Mouse (Mus musculus) liver, embryonic 14.5 days (tissue): ENCODE measurements around the gene Rapgef1. TPM values are rescaled to one million over a fixed set of nuclear protein-coding genes. Genes with fewer than 3 reads are reported as not detected.
A peak's percentile ranks its signal among the peaks of the same experiment; 100 is the strongest.

Experiments
- ATAC-seq: fragments of 200-750 bp; cut with Nextera tagmentation; 2 replicates; pipeline ENCODE4 v1.8.0; 2017; ENCODE audit warnings: moderate number of reproducible peaks, mild to moderate bottlenecking, moderate library complexity; ENCODE audit not compliant: insufficient read depth
- DNase-seq, 3 experiments: peaks; one replicate each; pipeline ENCODE4 v3.0.0-alpha.2; 2012 to 2013; ENCODE audit warnings: low read depth in 3 of 3, low spot score in 3 of 3
- H3K27ac ChIP-seq: fragments of 300-500 bp; sonication (generic); 2 replicates; pipeline ENCODE4 v1.5.1; 2014; ENCODE audit warnings: moderate library complexity, mild to moderate bottlenecking, control low read depth, inconsistent platforms
- H3K27me3 ChIP-seq: fragments of 300-500 bp; sonication (generic); 2 replicates; pipeline ENCODE4 v1.6.1; 2014; ENCODE audit warnings: mild to moderate bottlenecking, low read length, moderate library complexity; ENCODE audit not compliant: control insufficient read depth, insufficient read depth
- H3K36me3 ChIP-seq: fragments of 300-500 bp; sonication (generic); replicated peaks from 2 replicates; pipeline ENCODE4 v1.6.1; 2014; ENCODE audit warnings: low read depth; ENCODE audit not compliant: control insufficient read depth, insufficient read depth
- H3K4me1 ChIP-seq, 2 experiments: fragments of 200-500 bp in 1 of 2; fragments of 300-500 bp in 1 of 2; sonication (generic) in 1 of 2; replicated peaks; 2 replicates each; pipeline ENCODE4 v1.6.1; 2012 to 2014; ENCODE audit warnings: antibody characterized with exemption in 1 of 2, inconsistent platforms in 1 of 2, low read length in 1 of 2; ENCODE audit not compliant: control insufficient read depth in 2 of 2, insufficient read depth in 2 of 2
- H3K4me2 ChIP-seq: fragments of 300-500 bp; sonication (generic); 2 replicates; pipeline ENCODE4 v1.6.1; 2014; ENCODE audit warnings: low read depth, mild to moderate bottlenecking, control low read depth, moderate library complexity
- H3K4me3 ChIP-seq, 2 experiments: fragments of 200-500 bp in 1 of 2; fragments of 300-500 bp in 1 of 2; sonication (generic) in 1 of 2; 2 replicates each; pipeline ENCODE4 v1.5.1; 2012 to 2014; ENCODE audit warnings: low read depth in 2 of 2, low read length in 2 of 2, mild to moderate bottlenecking in 2 of 2, control low read depth in 1 of 2, inconsistent platforms in 1 of 2, moderate library complexity in 1 of 2; ENCODE audit not compliant: insufficient read depth in 1 of 2
- H3K9ac ChIP-seq: fragments of 300-500 bp; sonication (generic); replicated peaks from 2 replicates; pipeline ENCODE4 v1.6.1; 2014; ENCODE audit warnings: mild to moderate bottlenecking, control low read depth, moderate library complexity
- H3K9me3 ChIP-seq: fragments of 300-500 bp; sonication (generic); 2 replicates; pipeline ENCODE4 v1.6.1; 2016; ENCODE audit warnings: low read length, mixed read lengths; ENCODE audit not compliant: control insufficient read depth
- CTCF ChIP-seq: IDR thresholded peaks from 2 replicates; pipeline ENCODE4 v1.5.1; 2016; ENCODE audit warnings: antibody characterized with exemption, low read depth, control low read depth
- EP300 ChIP-seq: IDR thresholded peaks from 2 replicates; pipeline ENCODE4 v1.6.1; 2016; ENCODE audit warnings: antibody characterized with exemption, low read depth
- WGBS: fragments of 180-500 bp; shearing (Covaris S2); extraction: QIAGEN DNeasy Blood & Tissue Kit; methylation state at CpG from one replicate; pipeline ENCODE4 v1.1.7; 2014; ENCODE audit not compliant: insufficient replicate concordance; 5-methylcytosine and 5-hydroxymethylcytosine counted together
- polyA plus RNA-seq, 2 experiments: library from polyadenylated mRNA; depleted of rRNA in 1 of 2; stranded (reverse) in 1 of 2; unstranded in 1 of 2; fragments of >200 nt; fragmentation: Nextera tagmentation in 1 of 2; extraction: Ambion mirVana in 1 of 2; gene quantifications; 2 replicates each; pipeline versions ENCODE4 v1.2.1 to v1.2.3; 2012 to 2014

Gene Rapgef1
- polyA plus RNA-seq, 2 experiments = 3.9 to 11.1 TPM

DNA sequence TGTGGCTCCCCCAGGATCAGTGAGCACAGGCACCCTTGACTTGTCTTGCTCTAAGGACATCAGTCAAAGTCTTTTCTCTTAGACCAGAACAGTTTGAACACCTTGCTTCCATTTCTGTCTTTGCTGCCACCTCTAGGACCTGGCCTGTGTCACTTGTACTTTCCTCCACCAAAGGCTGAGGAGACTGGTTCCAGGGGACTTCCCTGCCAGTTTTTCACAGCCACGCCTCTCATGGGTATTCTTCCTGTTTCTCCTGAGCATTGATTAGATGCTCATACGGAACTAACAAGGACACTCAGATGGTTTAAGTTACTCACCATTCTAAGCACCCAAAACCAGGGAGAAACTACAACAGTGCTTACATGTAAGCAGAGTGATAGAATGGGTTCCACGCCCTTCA is 59.0 kb downstream of the Rapgef1 start:
- Histone ChIP-seq H3K4me3 (no peak overlapping the region), H3K9ac (no peak overlapping the region), H3K4me2 (no peak overlapping the region), H3K27ac (peak overlapping the region; percentile 31), H3K36me3 (no peaks in the 10 kb centered on the region), H3K9me3 (no peaks in the 10 kb centered on the region), H3K27me3 (no peaks in the 10 kb centered on the region), H3K4me1 (peaks cover 10 to 20% of the 10 kb centered on the region in 2 experiments)
- ATAC-seq (no peak), DNase-seq (no peak)
- 50% methylated on average over 3 of the region's 3 CpGs for WGBS
- no peak for TF ChIP-seq CTCF
- TF ChIP-seq EP300 = no peak

DNA sequence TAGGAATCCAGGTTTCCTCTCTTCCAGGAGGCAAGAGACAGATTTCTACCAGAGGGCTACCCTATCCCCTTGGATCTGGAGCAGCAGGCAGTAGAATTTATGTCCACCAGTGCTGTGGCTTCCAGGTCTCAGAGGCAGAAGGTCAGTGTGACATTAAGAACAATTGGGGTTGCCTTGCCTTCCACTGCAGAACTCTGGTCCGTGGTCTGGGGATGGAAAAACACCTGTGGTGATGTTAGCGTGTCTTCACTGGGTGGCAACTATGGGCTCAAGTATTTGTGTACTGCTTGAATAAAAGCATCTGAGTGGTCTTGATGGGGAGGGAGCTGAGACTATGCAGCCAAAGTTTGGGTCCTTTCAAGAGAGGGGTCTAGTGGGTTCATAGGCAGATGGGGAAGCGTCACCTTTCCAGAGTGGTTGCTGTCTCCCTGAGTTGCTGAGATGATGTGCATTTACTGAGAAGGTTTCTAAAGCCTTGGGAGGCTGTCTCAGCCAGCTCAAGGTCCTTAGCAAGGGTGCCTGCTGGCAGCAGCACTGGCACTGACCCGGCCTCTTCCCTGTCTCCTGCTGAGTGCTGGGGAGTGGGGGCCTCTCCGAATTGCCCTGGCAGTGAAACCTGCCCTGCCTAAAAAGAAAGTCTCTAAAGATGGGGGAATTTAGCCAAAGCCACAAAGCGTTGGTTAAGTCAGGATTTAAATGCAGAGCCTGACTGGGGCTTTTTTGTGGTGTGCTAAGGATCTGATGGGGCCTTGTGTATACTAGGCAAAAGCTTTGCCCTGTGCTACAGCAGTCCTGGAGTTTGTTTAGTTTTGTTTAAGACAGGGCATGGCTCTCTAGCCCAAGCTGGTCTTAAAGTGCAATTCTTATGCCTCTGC is 60.4 kb downstream of the Rapgef1 start:
- WGBS = 78% methylated on average over 6 of the region's 6 CpGs
- H3K4me1 ChIP-seq = peaks cover 22 to 30% of the 10 kb centered on the region in 2 experiments
- no peaks in the 10 kb centered on the region for H3K36me3 ChIP-seq
- no peak overlapping the region for H3K4me2 ChIP-seq
- H3K27ac ChIP-seq = no peak overlapping the region
- DNase-seq (no peak), ATAC-seq (no peak)
- no peaks in the 10 kb centered on the region for H3K27me3 ChIP-seq
- no peak overlapping the region for H3K4me3 ChIP-seq
- no peak overlapping the region for H3K9ac ChIP-seq
- TF ChIP-seq EP300 (no peak), CTCF (no peak)
- H3K9me3 ChIP-seq = no peaks in the 10 kb centered on the region

DNA sequence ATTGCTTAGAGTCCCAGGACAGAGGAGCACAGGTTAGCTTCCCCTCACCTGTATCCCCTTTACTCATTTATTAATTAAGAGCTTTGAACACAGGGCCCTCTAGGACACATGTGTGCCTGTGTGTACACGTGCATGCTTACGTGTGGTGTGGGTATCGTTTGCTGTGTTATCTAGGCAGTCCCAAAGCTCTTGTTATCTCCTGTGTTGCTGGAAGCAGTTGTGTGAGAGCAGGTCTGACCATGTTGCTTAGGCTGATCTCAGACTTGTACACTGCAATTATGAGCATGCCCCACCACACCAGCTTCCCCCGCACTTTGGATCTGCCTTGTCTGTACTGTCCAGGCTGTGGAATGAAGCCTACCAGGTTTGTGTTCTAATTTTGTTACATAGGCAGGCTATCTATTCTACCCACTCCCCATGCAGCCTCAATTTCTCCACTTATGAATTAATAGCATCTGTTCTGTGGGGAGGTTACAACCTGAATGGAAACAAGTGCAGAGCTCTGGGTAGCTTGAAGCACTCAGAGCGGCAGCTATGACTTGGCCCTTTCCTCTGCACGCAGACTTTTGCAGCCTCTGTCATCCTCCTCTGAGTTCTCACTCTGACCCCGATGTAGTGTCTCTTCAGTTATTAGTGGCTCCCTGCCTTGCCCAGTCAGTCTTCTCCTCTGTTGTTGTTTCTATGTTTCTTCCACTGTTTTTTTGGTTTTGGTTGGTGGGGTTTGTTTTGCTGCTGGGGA is 63.9 kb downstream of the Rapgef1 start:
- TF ChIP-seq CTCF = no peak
- peak; percentile 91 for TF ChIP-seq EP300
- peak overlapping the region; percentile 85 for H3K27ac ChIP-seq
- H3K9me3 ChIP-seq = no peaks in the 10 kb centered on the region
- peaks cover 22 to 29% of the 10 kb centered on the region in 2 experiments for H3K4me1 ChIP-seq
- peak overlapping the region; percentile 52 for H3K4me2 ChIP-seq
- WGBS = 22% methylated on average over 7 of the region's 7 CpGs
- DNase-seq (peak; percentile 54 to 71 (median 69)), ATAC-seq (peak; percentile 96)
- no peaks in the 10 kb centered on the region for H3K27me3 ChIP-seq
- H3K4me3 ChIP-seq = peak overlapping the region in 1 of 2 experiments; percentile 16; a peak in 2 of 4 replicates
- H3K9ac ChIP-seq = peak overlapping the region; percentile 56
- H3K36me3 ChIP-seq = no peaks in the 10 kb centered on the region; the same call in 1 of the 2 replicates

DNA sequence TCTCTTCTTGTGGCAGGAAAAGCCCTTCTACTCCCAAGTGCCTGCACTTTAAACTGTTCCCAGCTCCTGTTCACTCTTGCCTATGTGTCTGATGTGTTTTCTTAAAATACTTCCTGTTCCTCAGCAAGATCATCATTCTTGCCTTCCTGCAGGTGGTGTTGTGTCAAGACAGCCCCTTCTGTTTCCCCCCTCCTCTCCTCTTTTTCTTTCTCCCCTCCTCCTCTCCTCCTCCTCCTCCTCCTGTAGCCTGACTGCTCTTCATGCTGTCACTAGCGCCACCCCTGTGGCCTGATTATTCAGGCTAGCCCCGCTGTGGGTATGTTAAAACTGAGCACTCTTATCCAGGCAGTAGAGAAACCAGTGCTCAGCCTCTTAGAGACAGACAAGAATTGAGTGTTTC is 65.0 kb downstream of the Rapgef1 start:
- TF ChIP-seq EP300 (no peak), CTCF (0 out of 2 replicates have a peak, but pooled peaks have one; percentile 18)
- Histone ChIP-seq H3K27ac (peak overlapping the region; percentile 85), H3K27me3 (no peaks in the 10 kb centered on the region), H3K4me1 (peaks cover 26 to 35% of the 10 kb centered on the region in 2 experiments), H3K4me2 (peak overlapping the region; percentile 52), H3K4me3 (no peak overlapping the region), H3K9ac (peak overlapping the region; percentile 56; the same call in 1 of the 2 replicates), H3K36me3 (no peaks in the 10 kb centered on the region; the same call in none of the 2 replicates), H3K9me3 (no peaks in the 10 kb centered on the region)
- DNase-seq = no peak
- no peak for ATAC-seq
- WGBS = 15% methylated on average over 2 of the region's 2 CpGs

GRCm38 (mm10) chr2:29689014-29689413 is 69.5 kb downstream of the Rapgef1 start:
- no peaks in the 10 kb centered on the region for H3K27me3 ChIP-seq
- no peaks in the 10 kb centered on the region for H3K9me3 ChIP-seq
- WGBS = 19% methylated on average over 7 of the region's 7 CpGs
- H3K4me2 ChIP-seq = no peak overlapping the region
- TF ChIP-seq CTCF (no peak), EP300 (peak; percentile 38; the same call in 1 of the 2 replicates)
- H3K4me1 ChIP-seq = peaks cover 11 to 18% of the 10 kb centered on the region in 2 experiments
- H3K27ac ChIP-seq = no peak overlapping the region
- H3K36me3 ChIP-seq = peaks cover 8% of the 10 kb centered on the region
- ATAC-seq (peak; percentile 65; the same call in 1 of the 2 replicates), DNase-seq (no peak)
- H3K9ac ChIP-seq = no peak overlapping the region
- H3K4me3 ChIP-seq = no peak overlapping the region
